Mouse (Mus musculus) right cerebral cortex, adult 2 months (tissue): Measurements from ENCODE around the gene Tnfrsf26.
A peak's percentile ranks its signal among the peaks of the same experiment; 100 is the strongest.

Experiments
- DNase-seq, 2 experiments: peaks; one replicate each; pipeline ENCODE4 v3.0.0; 2021 to 2022; ENCODE audit warnings: low spot score in 2 of 2

The Tnfrsf26 gene

DNA sequence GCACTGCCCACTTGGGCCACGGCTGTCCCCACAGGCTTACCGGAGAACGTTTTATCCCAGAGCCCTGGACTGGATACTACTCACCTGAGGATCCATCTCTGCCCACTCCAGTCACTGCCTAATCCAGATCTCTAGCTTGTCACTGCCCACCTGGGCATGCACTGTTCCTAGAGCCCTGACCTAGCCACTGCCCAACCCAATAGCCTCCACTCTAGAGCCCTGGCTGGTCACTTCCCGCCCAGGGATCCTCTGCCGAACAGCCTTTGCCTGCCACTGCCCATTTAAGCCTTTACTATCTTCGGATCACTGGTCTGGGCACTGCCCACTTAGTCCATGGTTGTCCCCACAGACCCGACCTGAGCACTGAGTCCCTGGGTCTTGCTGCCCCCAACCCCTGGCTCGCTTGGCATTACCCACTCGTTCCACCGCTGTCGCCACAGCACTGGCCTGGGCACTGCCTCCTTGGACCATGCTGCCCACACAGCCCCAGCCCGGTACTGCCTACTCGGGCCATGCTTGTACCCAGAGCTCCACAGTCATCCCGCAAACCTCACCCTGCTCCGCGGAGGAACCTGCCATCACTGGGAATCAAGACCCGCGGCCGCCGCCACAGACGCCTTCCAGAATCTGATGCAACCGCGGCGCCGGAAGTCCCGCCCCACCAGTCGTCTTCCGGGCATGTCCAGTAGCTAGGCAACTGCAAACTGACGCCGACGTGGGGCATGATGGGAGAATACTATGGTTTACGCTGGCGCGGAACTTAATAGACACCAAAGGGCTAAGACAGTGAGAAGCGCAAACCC lies 28.9 kb downstream of the Tnfrsf26 start, which contains the start of gene Cars:
Cars (minus strand) TSS at position 663 of the 803 bp plus-strand sequence.
- peak; percentile 94 to 97 for DNase-seq

DNA sequence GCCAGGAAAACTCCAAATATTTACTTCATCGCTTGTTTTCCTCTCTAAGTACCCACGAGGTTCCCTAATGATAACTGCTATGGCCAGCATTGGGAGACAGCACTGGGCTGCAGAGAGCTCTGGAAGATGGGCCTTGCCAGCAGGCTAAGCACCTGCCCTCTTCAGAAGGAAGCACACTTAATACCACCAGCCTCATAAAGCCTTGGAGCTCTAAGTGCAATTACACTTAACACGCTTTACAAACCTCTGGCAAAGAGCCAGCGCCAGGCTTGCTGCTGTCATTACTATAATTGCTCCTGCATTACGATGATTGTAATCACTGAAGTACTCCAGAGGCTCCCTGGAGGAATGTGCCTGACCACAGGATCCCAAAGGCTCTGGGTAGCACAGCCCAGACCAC lies 33.7 kb downstream of the Tnfrsf26 start:
- no peak for DNase-seq

DNA sequence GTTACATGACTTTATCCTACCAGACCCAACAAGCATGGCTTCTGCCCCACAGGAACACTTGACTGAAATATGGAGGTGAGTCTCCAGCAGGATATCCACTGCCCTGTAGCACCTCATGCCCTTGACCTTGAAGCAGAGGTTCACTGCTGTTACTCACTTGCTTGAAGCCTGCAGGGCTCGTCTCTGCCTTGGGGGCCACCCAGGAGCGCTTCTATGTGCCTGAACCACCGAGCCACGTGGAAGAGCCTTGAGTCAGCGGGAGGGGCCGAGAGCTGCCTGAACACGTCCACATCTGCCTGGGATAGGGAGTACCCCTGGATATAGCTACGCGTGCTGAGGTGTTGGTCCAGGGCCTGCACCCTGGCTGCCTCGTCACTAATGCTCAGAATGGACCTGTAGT lies 36.3 kb downstream of the Tnfrsf26 start:
- DNase-seq = no peak

DNA sequence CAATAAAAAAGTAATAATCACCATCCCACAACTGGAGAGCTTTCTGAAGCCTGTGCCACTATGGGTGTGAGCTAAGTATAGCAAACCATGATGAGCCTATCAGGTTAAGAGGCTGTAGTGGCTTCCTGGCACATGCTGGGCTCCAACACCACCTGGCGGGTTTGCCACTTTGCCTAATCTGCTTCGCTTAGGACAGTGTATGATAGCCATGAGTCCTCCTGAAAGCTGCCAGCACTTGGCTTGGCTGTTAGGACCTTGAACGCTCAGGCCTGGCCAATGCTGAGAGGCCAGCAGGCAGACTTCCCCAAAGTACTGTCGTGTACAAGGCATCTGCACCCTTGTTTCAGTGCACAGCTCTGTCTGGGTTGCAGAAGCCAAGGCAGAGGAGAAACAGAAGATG lies 40.5 kb downstream of the Tnfrsf26 start:
- no peak for DNase-seq

DNA sequence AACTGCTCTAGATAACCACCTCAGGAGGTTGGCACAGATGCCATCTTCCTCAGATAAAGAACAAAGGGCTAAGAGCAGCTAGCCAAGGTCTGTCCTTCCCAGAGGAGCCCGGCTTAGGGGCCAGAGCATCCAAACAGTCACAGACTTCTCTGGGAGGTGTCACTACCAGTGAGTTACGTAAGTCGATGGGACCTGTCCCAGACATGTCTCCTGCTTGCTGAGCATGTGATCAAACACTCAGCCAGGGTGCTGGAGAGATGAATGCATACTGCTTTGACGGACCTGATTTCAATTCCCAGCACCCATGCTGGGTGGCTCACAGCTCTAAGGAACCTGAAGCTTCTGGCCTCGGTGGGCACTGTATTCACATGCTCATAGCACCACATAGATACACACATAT lies 40.9 kb downstream of the Tnfrsf26 start:
- DNase-seq = no peak

DNA sequence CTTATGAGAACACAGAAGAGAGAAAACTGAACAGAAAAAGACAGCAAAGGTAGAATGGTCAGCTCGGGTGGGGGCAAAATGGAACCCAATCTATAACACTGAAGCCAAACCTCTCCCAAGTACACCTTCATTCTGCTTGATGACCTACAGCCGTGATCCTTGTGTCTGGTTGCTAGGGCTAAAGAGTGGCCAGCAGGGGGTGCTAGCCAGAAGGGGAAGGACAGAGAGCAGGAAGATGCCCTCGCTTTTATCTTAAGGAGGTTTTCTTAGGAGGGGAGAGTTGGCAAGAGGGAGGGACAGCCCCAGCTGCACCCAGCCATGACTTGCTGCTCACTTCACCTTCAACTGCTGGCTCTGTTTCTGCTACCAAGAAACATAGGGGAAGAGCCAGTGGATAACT lies 44.6 kb downstream of the Tnfrsf26 start:
- DNase-seq = peak; percentile 35 to 71

DNA sequence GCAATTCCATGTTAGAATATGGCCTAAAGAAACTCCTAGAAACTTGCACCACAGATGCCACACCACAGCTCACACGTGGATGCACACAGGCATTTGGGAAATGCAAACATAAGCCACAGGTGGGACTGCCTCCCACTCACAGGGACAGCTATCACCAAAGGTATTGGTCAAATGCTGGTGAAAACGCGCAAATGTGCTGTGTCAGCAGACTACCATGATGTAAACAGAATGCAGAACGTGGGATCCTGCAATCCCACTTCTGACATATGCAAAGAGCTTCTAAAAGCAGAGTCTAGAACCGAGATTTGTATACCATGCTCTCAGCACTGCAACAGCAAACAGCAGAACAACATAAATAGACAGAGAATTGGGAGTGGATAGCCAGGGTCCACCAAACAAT lies 45.5 kb downstream of the Tnfrsf26 start:
- DNase-seq = no peak

DNA sequence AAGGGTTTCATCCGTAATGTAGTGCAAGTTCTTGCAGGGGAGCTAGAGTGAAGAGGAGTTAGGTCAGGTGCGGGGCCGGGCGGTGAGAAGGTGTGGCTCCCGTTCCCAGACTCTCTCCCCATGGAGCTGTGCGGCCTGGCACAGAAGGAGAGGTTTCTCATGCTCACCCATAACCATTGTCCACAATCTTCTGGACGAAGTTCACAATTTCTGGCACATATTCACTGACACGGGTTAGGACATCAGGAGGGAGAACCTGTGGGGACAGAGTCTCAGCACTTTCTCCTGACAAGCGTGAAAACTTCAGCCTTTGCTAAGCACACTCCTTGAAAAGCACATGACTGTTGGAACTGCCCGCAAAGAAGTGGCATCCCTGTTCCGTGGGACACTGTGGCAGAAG lies 52.8 kb downstream of the Tnfrsf26 start:
- no peak for DNase-seq

DNA sequence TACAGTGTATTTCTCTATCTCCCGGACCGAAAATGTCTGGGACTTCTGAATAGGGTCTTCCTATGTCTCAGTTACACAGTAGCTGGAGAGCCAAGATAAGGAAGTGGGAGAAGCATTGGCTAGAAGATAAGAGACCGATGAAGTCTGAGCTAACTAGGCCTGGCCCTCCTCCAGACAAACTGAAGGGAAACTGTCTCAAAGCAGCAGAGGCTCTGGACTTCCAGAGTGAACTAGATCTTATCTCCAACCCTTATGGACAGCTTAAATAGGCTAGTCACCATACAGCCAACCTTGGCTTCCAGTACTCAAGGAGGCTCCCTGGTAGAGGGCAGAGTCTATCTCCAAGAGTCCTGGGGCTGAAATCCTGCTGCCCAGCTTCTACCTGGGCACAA lies 62.9 kb downstream of the Tnfrsf26 start:
- DNase-seq = no peak

DNA sequence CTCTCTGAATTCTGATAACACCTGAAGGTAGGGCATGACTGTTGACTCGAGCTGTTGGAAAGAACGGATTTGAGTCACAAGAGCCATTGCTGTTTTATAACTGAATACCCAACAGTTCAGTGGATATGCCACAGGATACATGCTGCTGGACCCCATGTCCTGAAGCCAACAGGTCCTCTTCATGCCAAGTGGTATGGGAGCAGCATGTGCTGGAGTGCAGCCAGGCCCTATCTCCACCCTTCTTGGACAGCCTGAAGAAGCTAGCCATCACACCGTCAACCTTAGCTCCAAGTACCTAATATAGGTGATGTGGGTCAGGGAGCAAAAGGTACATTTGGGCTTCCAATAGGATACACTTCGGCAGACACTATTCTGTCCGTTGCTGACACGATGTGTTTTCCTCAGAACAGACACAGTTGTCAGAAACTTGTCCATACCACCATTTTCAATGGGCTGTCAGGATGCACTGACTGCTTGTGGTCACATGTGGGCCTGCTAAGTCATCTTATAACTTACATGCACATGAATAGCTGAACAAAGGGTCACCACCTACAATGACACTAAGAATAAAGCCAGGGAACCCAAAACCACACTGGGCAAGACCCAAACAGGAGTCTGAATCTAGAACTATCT lies 63.4 kb downstream of the Tnfrsf26 start:
- no peak for DNase-seq

DNA sequence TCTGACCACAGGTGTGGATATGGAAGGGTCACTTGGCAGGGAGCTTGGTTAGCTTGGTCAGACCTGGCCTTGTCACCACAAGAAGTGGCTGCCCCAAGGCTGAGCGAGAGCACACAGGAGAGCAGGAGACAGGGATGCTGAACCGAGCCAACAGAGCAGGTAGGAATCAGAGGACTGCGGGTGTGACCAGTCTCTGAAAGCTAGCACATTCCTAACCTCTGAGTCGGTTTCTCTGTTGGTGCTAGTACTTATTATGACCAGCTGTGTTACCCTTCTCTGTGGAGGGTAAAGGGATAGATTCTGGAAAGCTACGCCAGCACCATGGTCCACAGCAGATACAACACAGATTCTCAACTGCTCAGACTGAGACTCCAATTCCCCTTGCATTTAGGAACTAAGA lies 64.7 kb downstream of the Tnfrsf26 start:
- no peak for DNase-seq
